Mouse (Mus musculus): ENCODE measurements at regions not wholly inside any gene's neighbourhood (a gene's known extent, or its start where the extent isn't known, plus 50 kb on each side); places are given as distances from the start of the nearest gene placed in this dataset.

DNA sequence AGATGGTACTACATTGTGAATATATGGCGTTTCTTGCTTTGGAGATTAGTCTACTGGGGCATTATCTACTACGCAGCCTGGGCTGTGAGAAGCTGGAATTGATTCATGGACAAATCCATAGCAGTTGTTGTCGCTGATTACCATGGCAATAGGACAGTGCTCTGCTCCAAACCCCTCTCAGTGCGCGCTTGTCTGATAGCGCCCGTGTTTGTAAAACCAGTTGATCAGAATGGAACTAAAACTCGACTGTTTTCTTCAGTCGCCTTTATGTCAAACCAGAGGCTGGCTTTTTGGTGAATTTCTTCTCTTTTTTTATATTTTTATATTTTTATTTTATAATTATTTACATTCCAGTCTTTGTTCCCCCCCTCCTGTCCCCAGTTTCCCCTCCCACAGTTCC lies 138.5 kb upstream of the Gm5148 start:
- peaks cover 0 to 9% of the 10 kb centered on the region in 2 experiments; a peak in 2 of 4 replicates for H3K36me3 ChIP-seq (ENCODE audit: control insufficient read depth in 1 of 2, insufficient read depth in 2 of 2, low read length in 2 of 2)
- no peaks in the 10 kb centered on the region for H3K27me3 ChIP-seq (ENCODE audit: control insufficient read depth in 1 of 2, insufficient read depth in 2 of 2, low read length in 2 of 2)
- H3K9me3 ChIP-seq (replicated peaks; ENCODE audit: insufficient read depth, low read length): no peaks in the 10 kb centered on the region
- H3K4me3 ChIP-seq (ENCODE audit: control insufficient read depth in 1 of 2, insufficient read depth in 1 of 2, low read depth in 2 of 2, low read length in 2 of 2): no peak overlapping the region
- no peak for TF ChIP-seq MAZ (IDR thresholded peaks at IDR 0.05; ENCODE audit: low read depth, low read length)
- no peak for TF ChIP-seq ZMIZ1 (IDR thresholded peaks at IDR 0.05; ENCODE audit: low read depth, low read length)
- TF ChIP-seq POLR2AphosphoS2 (IDR thresholded peaks at IDR 0.05; ENCODE audit: low read length): no peak
- no peak for TF ChIP-seq HCFC1 (IDR thresholded peaks at IDR 0.05; ENCODE audit: low read depth, low read length)
- TF ChIP-seq POLR2A (IDR thresholded peaks at IDR 0.05; ENCODE audit: control insufficient read depth in 1 of 2, insufficient read depth in 1 of 2, low read depth in 1 of 2, low read length in 2 of 2, poor library complexity in 1 of 2): no peak
- TF ChIP-seq ELF1 (IDR thresholded peaks at IDR 0.05; ENCODE audit: low read depth, low read length): no peak
- no peak for TF ChIP-seq POLR2AphosphoS5 (IDR thresholded peaks at IDR 0.05; ENCODE audit: borderline replicate concordance, low read depth, low read length)
- no peak for TF ChIP-seq NELFE (IDR thresholded peaks at IDR 0.05; ENCODE audit: low read depth, low read length)
- TF ChIP-seq TCF12 (IDR thresholded peaks at IDR 0.05; ENCODE audit: low read depth, low read length): no peak
- no peak for TF ChIP-seq ZKSCAN1 (IDR thresholded peaks at IDR 0.05; ENCODE audit: low read depth, low read length)
- H3K4me1 ChIP-seq (ENCODE audit: control insufficient read depth in 1 of 2, insufficient read depth in 2 of 2, low read length in 2 of 2): peaks cover 0 to 16% of the 10 kb centered on the region in 2 experiments; a peak in 2 of 4 replicates
- no peaks in the 10 kb centered on the region for H3K79me2 ChIP-seq (ENCODE audit: control insufficient read depth, insufficient read depth, low read length, poor library complexity)
- no peak overlapping the region for H3K27ac ChIP-seq (ENCODE audit: control insufficient read depth, low read depth, low read length)
- H3K9ac ChIP-seq (ENCODE audit: control insufficient read depth, low read depth, low read length, poor library complexity, severe bottlenecking): no peak overlapping the region
- DNase-seq (ENCODE audit: low read depth, low spot score): no peak

DNA sequence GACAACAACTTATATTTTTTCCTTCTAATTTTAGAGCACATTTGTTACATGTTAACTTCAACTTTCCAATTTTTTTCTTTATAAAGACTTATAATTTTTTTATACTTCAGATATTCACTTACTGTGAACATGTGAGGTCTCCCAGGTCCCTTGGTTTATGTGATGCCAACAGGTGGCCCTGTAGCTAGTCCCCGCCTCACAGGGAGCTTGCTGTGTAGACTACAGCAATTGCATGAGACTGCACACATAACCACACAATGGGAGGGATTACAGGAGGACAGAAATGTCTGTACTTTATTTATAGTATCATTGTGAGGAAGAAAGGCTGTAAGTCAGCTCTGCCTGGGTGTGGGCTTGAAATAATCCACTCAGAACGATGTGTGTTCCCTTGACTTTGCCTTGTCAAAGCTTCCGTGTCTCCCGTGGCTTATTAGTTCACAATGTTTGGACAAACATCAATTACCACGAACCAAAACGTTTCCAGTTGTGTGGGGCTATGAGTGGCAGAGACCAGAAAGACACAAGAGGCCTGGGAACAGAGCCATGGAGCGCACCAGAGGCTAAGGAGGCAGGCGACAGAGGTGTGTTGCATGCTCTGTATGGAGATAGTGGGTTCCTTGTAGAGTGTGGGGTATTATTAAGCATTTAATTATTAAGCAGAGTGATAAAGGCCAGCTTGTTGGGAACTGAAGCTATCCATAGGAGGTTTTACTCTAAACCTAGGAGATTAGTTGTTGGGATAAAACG lies 136.6 kb upstream of the Gm5148 start:
- Histone ChIP-seq H3K27me3 (ENCODE audit: control insufficient read depth in 1 of 2, insufficient read depth in 2 of 2, low read length in 2 of 2) (no peaks in the 10 kb centered on the region), H3K9ac (ENCODE audit: control insufficient read depth, low read depth, low read length, poor library complexity, severe bottlenecking) (no peak overlapping the region), H3K36me3 (ENCODE audit: control insufficient read depth in 1 of 2, insufficient read depth in 2 of 2, low read length in 2 of 2) (peaks cover 0 to 9% of the 10 kb centered on the region in 2 experiments; a peak in 2 of 4 replicates), H3K4me3 (ENCODE audit: control insufficient read depth in 1 of 2, insufficient read depth in 1 of 2, low read depth in 2 of 2, low read length in 2 of 2) (no peak overlapping the region), H3K9me3 (replicated peaks; ENCODE audit: insufficient read depth, low read length) (no peaks in the 10 kb centered on the region), H3K27ac (ENCODE audit: control insufficient read depth, low read depth, low read length) (no peak overlapping the region), H3K79me2 (ENCODE audit: control insufficient read depth, insufficient read depth, low read length, poor library complexity) (no peaks in the 10 kb centered on the region), H3K4me1 (ENCODE audit: control insufficient read depth in 1 of 2, insufficient read depth in 2 of 2, low read length in 2 of 2) (peaks cover 0 to 16% of the 10 kb centered on the region in 2 experiments; a peak in 2 of 4 replicates)
- DNase-seq (ENCODE audit: low read depth, low spot score): peak; percentile 11
- TF ChIP-seq TBP (IDR thresholded peaks at IDR 0.05; ENCODE audit: low read depth, low read length): no peak
- TF ChIP-seq MXI1 (IDR thresholded peaks at IDR 0.05; ENCODE audit: low read depth, low read length): no peak
- no peak for TF ChIP-seq NRF1 (IDR thresholded peaks at IDR 0.05; ENCODE audit: insufficient read depth, low read depth, low read length, poor library complexity, severe bottlenecking)
- TF ChIP-seq ZKSCAN1 (IDR thresholded peaks at IDR 0.05; ENCODE audit: low read depth, low read length): no peak
- TF ChIP-seq POLR2AphosphoS5 (IDR thresholded peaks at IDR 0.05; ENCODE audit: borderline replicate concordance, low read depth, low read length): no peak
- no peak for TF ChIP-seq MAX (IDR thresholded peaks at IDR 0.05; ENCODE audit: low read length)
- TF ChIP-seq JUND (IDR thresholded peaks at IDR 0.05; ENCODE audit: low read depth, low read length): no peak
- TF ChIP-seq RAD21 (IDR thresholded peaks at IDR 0.05; ENCODE audit: low read depth, low read length): no peak
- TF ChIP-seq MYC (IDR thresholded peaks at IDR 0.05; ENCODE audit: low read depth, low read length): no peak
- TF ChIP-seq KAT2A (conservative IDR thresholded peaks at IDR 0.05; ENCODE audit: low read depth, low read length): no peak
- TF ChIP-seq TAL1 (IDR thresholded peaks at IDR 0.05; ENCODE audit: low read length): no peak
- no peak for TF ChIP-seq CHD2 (IDR thresholded peaks at IDR 0.05; ENCODE audit: low read length)
- TF ChIP-seq HCFC1 (IDR thresholded peaks at IDR 0.05; ENCODE audit: low read depth, low read length): no peak
- TF ChIP-seq POLR2A (IDR thresholded peaks at IDR 0.05; ENCODE audit: control insufficient read depth in 1 of 2, insufficient read depth in 1 of 2, low read depth in 1 of 2, low read length in 2 of 2, poor library complexity in 1 of 2): no peak
- TF ChIP-seq CHD1 (IDR thresholded peaks at IDR 0.05; ENCODE audit: low read depth, low read length): no peak
- TF ChIP-seq ZNF384 (IDR thresholded peaks at IDR 0.05; ENCODE audit: low read depth, low read length): no peak
- no peak for TF ChIP-seq MEF2A (IDR thresholded peaks at IDR 0.05; ENCODE audit: extremely low read depth, insufficient replicate concordance, low read depth, low read length, poor library complexity, severe bottlenecking)
- TF ChIP-seq ELF1 (IDR thresholded peaks at IDR 0.05; ENCODE audit: low read depth, low read length): no peak
- no peak for TF ChIP-seq NELFE (IDR thresholded peaks at IDR 0.05; ENCODE audit: low read depth, low read length)
- TF ChIP-seq BHLHE40 (IDR thresholded peaks at IDR 0.05; ENCODE audit: borderline replicate concordance, low read depth, low read length): no peak
